Mouse (Mus musculus): ENCODE results near the gene Olfr281.

Olfr281 gene

GRCm38 (mm10) chr15:98497631-98498030 lies 45.2 kb downstream of the Olfr281 start:
- Histone ChIP-seq H3K9me3 (ENCODE audit: low read length) (no peaks in the 10 kb centered on the region), H3K27me3 (ENCODE audit: insufficient read depth, low read length) (peaks cover 31% of the 10 kb centered on the region), H3K4me3 (replicated peaks; ENCODE audit: low read length) (peak overlapping the region; percentile 64), H3K4me1 (replicated peaks; ENCODE audit: low read depth, low read length) (peaks cover 12% of the 10 kb centered on the region), H3K36me3 (ENCODE audit: insufficient read depth, low read length) (no peaks in the 10 kb centered on the region)
- TF ChIP-seq POU5F1 (IDR thresholded peaks at IDR 0.05; ENCODE audit: borderline replicate concordance, low read length) (no peak), NANOG (IDR thresholded peaks at IDR 0.05; ENCODE audit: borderline replicate concordance, low read length) (no peak), CTCF (conservative IDR thresholded peaks at IDR 0.05; ENCODE audit: low read length) (no peak)

GRCm38 (mm10) chr15:98503317-98503716 lies 50.9 kb downstream of the Olfr281 start:
- peaks cover 22% of the 10 kb centered on the region for H3K27me3 ChIP-seq (ENCODE audit: insufficient read depth, low read length)
- H3K4me1 ChIP-seq (replicated peaks; ENCODE audit: low read depth, low read length): peaks cover 15% of the 10 kb centered on the region
- no peaks in the 10 kb centered on the region for H3K9me3 ChIP-seq (ENCODE audit: low read length)
- no peak for TF ChIP-seq NANOG (IDR thresholded peaks at IDR 0.05; ENCODE audit: borderline replicate concordance, low read length)
- TF ChIP-seq CTCF (conservative IDR thresholded peaks at IDR 0.05; ENCODE audit: low read length): no peak
- no peak for TF ChIP-seq POU5F1 (IDR thresholded peaks at IDR 0.05; ENCODE audit: borderline replicate concordance, low read length)
- no peaks in the 10 kb centered on the region for H3K36me3 ChIP-seq (ENCODE audit: insufficient read depth, low read length)
- no peak overlapping the region for H3K4me3 ChIP-seq (replicated peaks; ENCODE audit: low read length)

- Histone ChIP-seq H3K4me1 (replicated peaks; ENCODE audit: low read depth, low read length) (peaks cover 14% of the 10 kb centered on the region), H3K27me3 (ENCODE audit: insufficient read depth, low read length) (peaks cover 18% of the 10 kb centered on the region), H3K36me3 (ENCODE audit: insufficient read depth, low read length) (no peaks in the 10 kb centered on the region), H3K9me3 (ENCODE audit: low read length) (no peaks in the 10 kb centered on the region), H3K4me3 (replicated peaks; ENCODE audit: low read length) (no peak overlapping the region)
- TF ChIP-seq POU5F1 (IDR thresholded peaks at IDR 0.05; ENCODE audit: borderline replicate concordance, low read length) (no peak), CTCF (conservative IDR thresholded peaks at IDR 0.05; ENCODE audit: low read length) (peak; percentile 91), NANOG (IDR thresholded peaks at IDR 0.05; ENCODE audit: borderline replicate concordance, low read length) (no peak)
Observed at GRCm38 (mm10) chr15:98504514-98504913, 52.1 kb downstream of the Olfr281 start.

DNA sequence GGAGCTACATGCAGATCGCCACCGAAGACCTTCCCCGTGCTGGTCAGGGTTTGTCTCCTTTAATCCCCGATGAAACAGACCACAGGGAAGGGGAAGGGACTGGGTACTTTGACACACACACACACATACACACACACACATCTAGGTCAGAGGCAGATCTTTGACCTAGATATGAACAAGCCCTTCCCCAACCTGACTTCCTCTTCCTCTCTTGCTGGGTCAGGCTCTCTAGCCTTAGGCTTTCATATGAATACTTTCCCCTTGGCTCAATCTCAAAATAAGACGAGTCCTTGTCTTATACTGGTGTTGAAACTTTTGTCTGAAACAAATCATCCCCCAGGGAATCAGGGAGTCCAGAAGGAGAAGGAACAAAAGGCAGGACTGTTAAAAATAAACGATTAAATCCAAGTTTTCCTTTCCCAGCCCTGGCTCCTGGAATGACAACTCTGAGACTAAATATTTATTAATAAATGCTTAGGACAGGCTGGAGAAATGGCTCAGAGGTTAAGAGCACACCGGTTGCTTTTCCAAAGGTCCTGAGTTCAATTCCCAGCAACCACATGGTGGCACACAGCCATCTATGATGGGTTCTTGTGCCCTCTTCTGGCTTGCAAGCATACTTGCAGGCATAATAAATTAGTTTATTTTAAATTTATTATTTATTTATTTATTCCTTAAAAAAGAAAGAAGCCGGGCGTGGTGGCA lies 54.0 kb downstream of the Olfr281 start:
- Histone ChIP-seq H3K4me1 (replicated peaks; ENCODE audit: low read depth, low read length) (peaks cover 23% of the 10 kb centered on the region), H3K4me3 (replicated peaks; ENCODE audit: low read length) (no peak overlapping the region), H3K36me3 (ENCODE audit: insufficient read depth, low read length) (no peaks in the 10 kb centered on the region), H3K27me3 (ENCODE audit: insufficient read depth, low read length) (0 out of 2 replicates have a peak, but pooled peaks cover 9% of the 10 kb centered on the region), H3K9me3 (ENCODE audit: low read length) (no peaks in the 10 kb centered on the region)
- TF ChIP-seq CTCF (conservative IDR thresholded peaks at IDR 0.05; ENCODE audit: low read length) (0 out of 2 replicates have a peak, but pooled peaks have one; percentile 6), POU5F1 (IDR thresholded peaks at IDR 0.05; ENCODE audit: borderline replicate concordance, low read length) (no peak)

DNA sequence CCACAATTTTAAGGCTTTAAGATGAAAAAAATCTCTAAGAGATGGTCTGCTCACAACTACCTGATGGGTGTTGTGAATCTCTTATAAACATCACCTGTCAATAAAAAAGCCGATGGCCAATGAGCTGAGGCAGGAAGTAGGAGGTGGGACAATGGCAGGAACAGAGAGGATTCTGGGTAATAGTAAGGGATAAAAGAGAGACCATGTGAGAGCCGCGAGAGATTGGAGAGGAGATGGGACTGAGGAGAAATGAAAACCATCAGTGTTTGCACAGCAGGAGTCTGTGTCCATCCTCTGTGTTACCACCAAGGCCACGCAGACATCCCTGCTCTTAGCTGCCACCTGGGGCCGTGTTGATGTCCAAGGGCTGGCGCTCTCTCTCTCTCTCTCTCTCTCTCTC lies 54.9 kb downstream of the Olfr281 start:
- TF ChIP-seq NANOG (IDR thresholded peaks at IDR 0.05; ENCODE audit: borderline replicate concordance, low read length): no peak
- no peak for TF ChIP-seq CTCF (conservative IDR thresholded peaks at IDR 0.05; ENCODE audit: low read length)
- no peak for TF ChIP-seq POU5F1 (IDR thresholded peaks at IDR 0.05; ENCODE audit: borderline replicate concordance, low read length)

DNA sequence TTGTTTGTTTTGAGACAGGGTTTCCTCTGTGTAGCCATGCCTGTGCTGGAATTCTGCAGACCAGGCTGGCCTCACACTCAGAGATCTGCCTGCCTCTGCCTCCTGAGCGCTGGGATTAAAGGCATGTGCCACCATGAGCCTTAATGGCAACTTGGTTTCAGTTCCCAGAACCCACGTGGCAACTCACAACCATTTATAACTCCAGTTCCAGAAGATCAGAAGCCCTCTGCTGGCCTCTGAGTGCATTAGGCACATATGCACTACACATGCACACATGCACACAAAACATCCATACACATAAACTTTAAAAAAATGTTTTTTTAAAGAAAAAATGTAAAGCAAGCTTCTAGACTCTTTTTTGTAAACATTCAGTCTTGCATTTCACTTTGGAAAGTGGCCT lies 57.0 kb downstream of the Olfr281 start:
- no peaks in the 10 kb centered on the region for H3K36me3 ChIP-seq (ENCODE audit: insufficient read depth, low read length)
- H3K4me3 ChIP-seq (replicated peaks; ENCODE audit: low read length): no peak overlapping the region
- peaks cover 20% of the 10 kb centered on the region for H3K4me1 ChIP-seq (replicated peaks; ENCODE audit: low read depth, low read length)
- no peak for TF ChIP-seq NANOG (IDR thresholded peaks at IDR 0.05; ENCODE audit: borderline replicate concordance, low read length)
- no peak for TF ChIP-seq POU5F1 (IDR thresholded peaks at IDR 0.05; ENCODE audit: borderline replicate concordance, low read length)
- no peak for TF ChIP-seq CTCF (conservative IDR thresholded peaks at IDR 0.05; ENCODE audit: low read length)
- H3K27me3 ChIP-seq (ENCODE audit: insufficient read depth, low read length): 0 out of 2 replicates have a peak, but pooled peaks cover 5% of the 10 kb centered on the region
- H3K9me3 ChIP-seq (ENCODE audit: low read length): no peaks in the 10 kb centered on the region

More for the DNA sequence above, 54.9 kb downstream of the Olfr281 start:
- H3K9me3 ChIP-seq (ENCODE audit: low read length): no peaks in the 10 kb centered on the region
- H3K27me3 ChIP-seq (ENCODE audit: insufficient read depth, low read length): 0 out of 2 replicates have a peak, but pooled peaks cover 8% of the 10 kb centered on the region
- H3K4me3 ChIP-seq (replicated peaks; ENCODE audit: low read length): 0 out of 2 replicates have a peak overlapping the region, but pooled peaks have one; percentile 4
- no peaks in the 10 kb centered on the region for H3K36me3 ChIP-seq (ENCODE audit: insufficient read depth, low read length)
- peaks cover 23% of the 10 kb centered on the region for H3K4me1 ChIP-seq (replicated peaks; ENCODE audit: low read depth, low read length)

All from E14TG2a.4 (cell line).